Mouse (Mus musculus) heart, embryonic 12.5 days (tissue): Measurements from ENCODE around the gene Ntpcr. TPM values are rescaled to one million over a fixed set of nuclear protein-coding genes. Genes with fewer than 3 reads are reported as not detected.
A peak's percentile ranks its signal among the peaks of the same experiment; 100 is the strongest.

Source experiments
- ATAC-seq: fragments of 200-750 bp; cut with Nextera tagmentation; 2 replicates; pipeline ENCODE4 v1.8.0; 2017; ENCODE audit warnings: moderate TSS enrichment, moderate library complexity; ENCODE audit not compliant: insufficient number of reproducible peaks, low FRiP score
- H3K27ac ChIP-seq: fragments of 300-500 bp; sonication (generic); 2 replicates; pipeline ENCODE4 v1.5.1; 2016; ENCODE audit warnings: mild to moderate bottlenecking, moderate library complexity; ENCODE audit not compliant: poor library complexity, severe bottlenecking
- H3K27me3 ChIP-seq: fragments of 300-500 bp; sonication (generic); replicated peaks from 2 replicates; pipeline ENCODE4 v1.6.1; 2016; ENCODE audit warnings: mild to moderate bottlenecking, moderate library complexity
- H3K36me3 ChIP-seq: fragments of 300-500 bp; sonication (generic); 2 replicates; pipeline ENCODE4 v1.6.1; 2016; ENCODE audit warnings: mild to moderate bottlenecking, moderate library complexity
- H3K4me1 ChIP-seq: fragments of 300-500 bp; sonication (generic); replicated peaks from 2 replicates; pipeline ENCODE4 v1.6.1; 2016; ENCODE audit warnings: mild to moderate bottlenecking
- H3K4me2 ChIP-seq: fragments of 300-500 bp; sonication (generic); 2 replicates; pipeline ENCODE4 v1.6.1; 2016; ENCODE audit warnings: mild to moderate bottlenecking, moderate library complexity
- H3K4me3 ChIP-seq: fragments of 300-500 bp; sonication (generic); 2 replicates; pipeline ENCODE4 v1.5.1; 2016; ENCODE audit warnings: mild to moderate bottlenecking
- H3K9ac ChIP-seq: fragments of 300-500 bp; sonication (generic); 2 replicates; pipeline ENCODE4 v1.6.1; 2016; ENCODE audit warnings: mild to moderate bottlenecking, moderate library complexity
- H3K9me3 ChIP-seq: fragments of 300-500 bp; sonication (generic); replicated peaks from 2 replicates; pipeline ENCODE4 v1.6.1; 2016; ENCODE audit warnings: mild to moderate bottlenecking, moderate library complexity
- WGBS: fragments of 180-500 bp; shearing (Covaris S2); methylation state at CpG from one replicate; pipeline ENCODE4 v1.1.7; 2016; 5-methylcytosine and 5-hydroxymethylcytosine counted together
- polyA plus RNA-seq: library from polyadenylated mRNA; unstranded; fragments of >200 nt; fragmentation: Nextera tagmentation; extraction: Ambion mirVana; gene quantifications from 2 replicates; pipeline ENCODE4 v1.2.1, GENCODE M21; 2016

Gene Ntpcr
- polyA plus RNA-seq, 1 experiment from 2014 or later = 24.5 TPM

- Histone ChIP-seq H3K4me2 (no peak overlapping the region), H3K4me3 (no peak overlapping the region), H3K27ac (no peak overlapping the region), H3K27me3 (no peaks in the 10 kb centered on the region; the same call in none of the 2 replicates), H3K9ac (no peak overlapping the region), H3K9me3 (no peaks in the 10 kb centered on the region), H3K4me1 (peaks cover 18% of the 10 kb centered on the region), H3K36me3 (peaks cover 4% of the 10 kb centered on the region; the same call in 1 of the 2 replicates)
- WGBS = 53% methylated on average over 8 of the region's 8 CpGs
- no peak for ATAC-seq
These were observed 21.1 kb downstream of the Ntpcr start for GRCm38 (mm10) chr8:125750846-125751245.

- no peak overlapping the region for H3K9ac ChIP-seq
- H3K27me3 ChIP-seq = no peaks in the 10 kb centered on the region; the same call in none of the 2 replicates
- no peaks in the 10 kb centered on the region for H3K9me3 ChIP-seq
- H3K4me2 ChIP-seq = no peak overlapping the region
- peak overlapping the region; percentile 47; the same call in 1 of the 2 replicates for H3K27ac ChIP-seq
- ATAC-seq = no peak
- H3K4me3 ChIP-seq = no peak overlapping the region
- peaks cover 28% of the 10 kb centered on the region for H3K4me1 ChIP-seq
- H3K36me3 ChIP-seq = no peaks in the 10 kb centered on the region
- 62% methylated on average over 8 of the region's 8 CpGs for WGBS
These were observed 26.1 kb downstream of the Ntpcr start for GRCm38 (mm10) chr8:125755896-125756295.

GRCm38 (mm10) chr8:125756391-125757105 lies 26.8 kb downstream of the Ntpcr start:
- Histone ChIP-seq H3K9ac (peak overlapping the region; percentile 7; the same call in 1 of the 2 replicates), H3K36me3 (no peaks in the 10 kb centered on the region), H3K27ac (peak overlapping the region; percentile 47), H3K4me1 (peaks cover 22% of the 10 kb centered on the region), H3K9me3 (no peaks in the 10 kb centered on the region), H3K4me2 (0 out of 2 replicates have a peak overlapping the region, but pooled peaks have one; percentile 17), H3K27me3 (no peaks in the 10 kb centered on the region; the same call in none of the 2 replicates), H3K4me3 (no peak overlapping the region)
- ATAC-seq = peak; percentile 34; the same call in 1 of the 2 replicates
- 36% methylated on average over 9 of the region's 9 CpGs for WGBS

GRCm38 (mm10) chr8:125757106-125757496 lies 27.3 kb downstream of the Ntpcr start:
- Histone ChIP-seq H3K27ac (peak overlapping the region; percentile 10; the same call in 1 of the 2 replicates), H3K4me1 (peaks cover 22% of the 10 kb centered on the region), H3K4me2 (no peak overlapping the region), H3K27me3 (no peaks in the 10 kb centered on the region; the same call in none of the 2 replicates), H3K36me3 (no peaks in the 10 kb centered on the region), H3K4me3 (no peak overlapping the region), H3K9ac (no peak overlapping the region), H3K9me3 (no peaks in the 10 kb centered on the region)
- 23% methylated on average over 1 of the region's 1 CpGs for WGBS
- 0 out of 2 replicates have a peak, but pooled peaks have one; percentile 33 for ATAC-seq

GRCm38 (mm10) chr8:125759022-125759421 lies 29.3 kb downstream of the Ntpcr start:
- Histone ChIP-seq H3K27me3 (no peaks in the 10 kb centered on the region; the same call in 1 of the 2 replicates), H3K27ac (no peak overlapping the region), H3K4me3 (no peak overlapping the region), H3K36me3 (no peaks in the 10 kb centered on the region), H3K4me1 (peaks cover 22% of the 10 kb centered on the region), H3K9me3 (peaks cover 5% of the 10 kb centered on the region; the same call in 1 of the 2 replicates), H3K4me2 (no peak overlapping the region), H3K9ac (no peak overlapping the region)
- no peak for ATAC-seq
- 40% methylated on average over 10 of the region's 10 CpGs for WGBS

- no peak overlapping the region for H3K9ac ChIP-seq
- WGBS = 80% methylated on average over 16 of the region's 16 CpGs
- no peaks in the 10 kb centered on the region for H3K36me3 ChIP-seq
- no peak for ATAC-seq
- H3K4me1 ChIP-seq = no peaks in the 10 kb centered on the region
- no peaks in the 10 kb centered on the region for H3K27me3 ChIP-seq
- H3K9me3 ChIP-seq = peaks cover 5% of the 10 kb centered on the region; the same call in 1 of the 2 replicates
- no peak overlapping the region for H3K27ac ChIP-seq
- H3K4me2 ChIP-seq = no peak overlapping the region
- H3K4me3 ChIP-seq = no peak overlapping the region
These were observed 33.5 kb downstream of the Ntpcr start for GRCm38 (mm10) chr8:125763066-125763786.

GRCm38 (mm10) chr8:125768079-125768478 lies 38.3 kb downstream of the Ntpcr start:
- Histone ChIP-seq H3K9ac (no peak overlapping the region), H3K4me2 (no peak overlapping the region), H3K27ac (no peak overlapping the region), H3K4me1 (peaks cover 12% of the 10 kb centered on the region), H3K4me3 (no peak overlapping the region), H3K9me3 (peaks cover 5% of the 10 kb centered on the region; the same call in 1 of the 2 replicates), H3K36me3 (no peaks in the 10 kb centered on the region), H3K27me3 (no peaks in the 10 kb centered on the region)
- WGBS = 79% methylated on average over 10 of the region's 10 CpGs
- no peak for ATAC-seq

GRCm38 (mm10) chr8:125772300-125772699 lies 42.5 kb downstream of the Ntpcr start:
- no peaks in the 10 kb centered on the region for H3K36me3 ChIP-seq
- no peak overlapping the region for H3K4me2 ChIP-seq
- H3K27ac ChIP-seq = no peak overlapping the region
- H3K4me1 ChIP-seq = peaks cover 12% of the 10 kb centered on the region
- H3K4me3 ChIP-seq = no peak overlapping the region
- no peaks in the 10 kb centered on the region for H3K27me3 ChIP-seq
- ATAC-seq = no peak
- 9% methylated on average over 2 of the region's 2 CpGs for WGBS
- H3K9me3 ChIP-seq = no peaks in the 10 kb centered on the region; the same call in 1 of the 2 replicates
- no peak overlapping the region for H3K9ac ChIP-seq

GRCm38 (mm10) chr8:125773281-125773803 lies 43.6 kb downstream of the Ntpcr start:
- H3K4me2 ChIP-seq = no peak overlapping the region
- no peaks in the 10 kb centered on the region for H3K27me3 ChIP-seq
- no peak overlapping the region for H3K27ac ChIP-seq
- no peaks in the 10 kb centered on the region for H3K36me3 ChIP-seq
- ATAC-seq = no peak
- H3K4me1 ChIP-seq = peaks cover 17% of the 10 kb centered on the region
- 59% methylated on average over 7 of the region's 7 CpGs for WGBS
- H3K9me3 ChIP-seq = no peaks in the 10 kb centered on the region; the same call in 1 of the 2 replicates
- no peak overlapping the region for H3K9ac ChIP-seq
- H3K4me3 ChIP-seq = no peak overlapping the region

GRCm38 (mm10) chr8:125775031-125775430 lies 45.3 kb downstream of the Ntpcr start:
- Histone ChIP-seq H3K27me3 (no peaks in the 10 kb centered on the region), H3K9ac (no peak overlapping the region), H3K27ac (no peak overlapping the region), H3K4me1 (peaks cover 17% of the 10 kb centered on the region), H3K9me3 (no peaks in the 10 kb centered on the region; the same call in 1 of the 2 replicates), H3K4me2 (no peak overlapping the region), H3K36me3 (no peaks in the 10 kb centered on the region), H3K4me3 (no peak overlapping the region)
- no peak for ATAC-seq
- 64% methylated on average over 3 of the region's 3 CpGs for WGBS

GRCm38 (mm10) chr8:125776314-125776713 lies 46.6 kb downstream of the Ntpcr start:
- WGBS = 86% methylated on average over 3 of the region's 3 CpGs
- Histone ChIP-seq H3K36me3 (no peaks in the 10 kb centered on the region), H3K27me3 (no peaks in the 10 kb centered on the region), H3K9ac (no peak overlapping the region), H3K4me3 (no peak overlapping the region), H3K27ac (no peak overlapping the region), H3K4me2 (no peak overlapping the region), H3K4me1 (peaks cover 19% of the 10 kb centered on the region), H3K9me3 (no peaks in the 10 kb centered on the region; the same call in 1 of the 2 replicates)
- no peak for ATAC-seq
